Mouse (Mus musculus): Measurements from ENCODE around the gene Med17. TPM values are rescaled to one million over a fixed set of nuclear protein-coding genes. Genes with fewer than 3 reads are reported as not detected.

The Med17 gene
- polyA plus RNA-seq, 1 experiment from 2014 or later, result 30.1 TPM

DNA sequence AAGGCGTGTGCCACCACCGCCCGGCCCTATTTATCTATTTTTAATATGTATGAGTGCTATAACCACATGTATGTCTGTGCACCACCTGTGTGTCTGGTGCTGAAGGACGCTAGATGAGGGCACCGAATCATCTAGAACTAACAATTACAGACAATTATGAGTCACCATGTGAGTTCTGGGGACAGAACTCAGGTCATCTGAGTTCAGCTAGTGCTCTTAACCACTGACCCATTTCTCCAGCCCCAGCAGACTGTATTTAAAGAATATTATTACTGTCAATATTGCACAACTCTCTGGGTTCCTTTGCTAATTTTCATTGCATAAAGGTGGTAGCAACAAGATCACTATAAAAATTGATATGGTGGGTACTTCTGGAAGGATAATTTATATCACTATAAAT lies 20.3 kb upstream of the Med17 start:
- 76% methylated on average over 5 of the region's 5 CpGs for WGBS
- no peaks in the 10 kb centered on the region for H3K9me3 ChIP-seq (ENCODE audit: control insufficient read depth, low read length)
- no peak overlapping the region for H3K27ac ChIP-seq (replicated peaks; ENCODE audit: low read depth, low read length)
- no peak for ATAC-seq (ENCODE audit: low read depth)
- no peaks in the 10 kb centered on the region for H3K4me1 ChIP-seq (ENCODE audit: control insufficient read depth, insufficient read depth, low read length)
- H3K36me3 ChIP-seq (ENCODE audit: control insufficient read depth, insufficient read depth, low read length), result peaks cover 7% of the 10 kb centered on the region
- no peak overlapping the region for H3K9ac ChIP-seq (ENCODE audit: low read depth, low read length)
- H3K4me3 ChIP-seq (ENCODE audit: low read depth, low read length), result no peak overlapping the region
- no peak for DNase-seq (ENCODE audit: low spot score)
- no peak overlapping the region for H3K4me2 ChIP-seq (ENCODE audit: low read depth, low read length)
- H3K27me3 ChIP-seq (replicated peaks; ENCODE audit: control insufficient read depth, insufficient read depth, low read length), result no peaks in the 10 kb centered on the region

GRCm38 (mm10) chr9:15298451-15298850 lies 18.7 kb upstream of the Med17 start:
- H3K4me1 ChIP-seq (ENCODE audit: control insufficient read depth, insufficient read depth, low read length), result no peaks in the 10 kb centered on the region
- H3K36me3 ChIP-seq (ENCODE audit: control insufficient read depth, insufficient read depth, low read length), result peaks cover 12% of the 10 kb centered on the region
- H3K9me3 ChIP-seq (ENCODE audit: control insufficient read depth, low read length), result no peaks in the 10 kb centered on the region
- no peak overlapping the region for H3K9ac ChIP-seq (ENCODE audit: low read depth, low read length)
- ATAC-seq (ENCODE audit: low read depth), result no peak
- DNase-seq (ENCODE audit: low spot score), result no peak
- H3K4me2 ChIP-seq (ENCODE audit: low read depth, low read length), result no peak overlapping the region
- no peak overlapping the region for H3K4me3 ChIP-seq (ENCODE audit: low read depth, low read length)
- H3K27me3 ChIP-seq (replicated peaks; ENCODE audit: control insufficient read depth, insufficient read depth, low read length), result no peaks in the 10 kb centered on the region
- H3K27ac ChIP-seq (replicated peaks; ENCODE audit: low read depth, low read length), result no peak overlapping the region
- 68% methylated on average over 2 of the region's 2 CpGs for WGBS

- ATAC-seq (ENCODE audit: low read depth), result no peak
- 89% methylated on average over 7 of the region's 7 CpGs for WGBS
These were observed 17.4 kb upstream of the Med17 start for GRCm38 (mm10) chr9:15297112-15297511.

DNA sequence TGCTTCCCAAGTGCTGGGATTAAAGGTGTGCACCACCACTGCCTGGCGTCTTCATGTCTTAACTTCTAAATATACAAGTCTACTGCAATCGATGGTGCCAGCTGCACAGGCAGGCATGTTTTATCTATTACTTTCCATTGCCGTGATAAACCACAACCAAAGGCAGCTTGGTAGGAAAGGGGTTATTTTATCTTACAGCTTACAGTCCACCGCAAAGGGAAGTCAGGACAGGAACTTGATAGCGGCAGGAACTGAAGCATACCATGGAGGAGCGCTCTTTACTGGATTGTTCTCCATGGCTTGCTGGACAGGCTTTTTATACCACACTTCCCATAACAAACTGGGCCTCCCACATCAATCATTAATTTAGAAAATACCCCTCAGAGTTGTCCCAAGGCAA lies 9.5 kb upstream of the Med17 start:
- WGBS, result 87% methylated on average over 6 of the region's 6 CpGs

More at GRCm38 (mm10) chr9:15297112-15297511, 17.4 kb upstream of the Med17 start:
- Histone ChIP-seq H3K9ac (ENCODE audit: low read depth, low read length) (no peak overlapping the region), H3K36me3 (ENCODE audit: control insufficient read depth, insufficient read depth, low read length) (peaks cover 23% of the 10 kb centered on the region), H3K9me3 (ENCODE audit: control insufficient read depth, low read length) (no peaks in the 10 kb centered on the region), H3K27me3 (replicated peaks; ENCODE audit: control insufficient read depth, insufficient read depth, low read length) (no peaks in the 10 kb centered on the region), H3K27ac (replicated peaks; ENCODE audit: low read depth, low read length) (no peak overlapping the region), H3K4me2 (ENCODE audit: low read depth, low read length) (no peak overlapping the region), H3K4me1 (ENCODE audit: control insufficient read depth, insufficient read depth, low read length) (no peaks in the 10 kb centered on the region), H3K4me3 (ENCODE audit: low read depth, low read length) (no peak overlapping the region)
- DNase-seq (ENCODE audit: low spot score), result no peak

GRCm38 (mm10) chr9:15288402-15288801 lies 8.7 kb upstream of the Med17 start:
- no peak for ATAC-seq (ENCODE audit: low read depth)
- WGBS, result 91% methylated on average over 3 of the region's 3 CpGs
- no peak overlapping the region for H3K9ac ChIP-seq (ENCODE audit: low read depth, low read length)

More for the DNA sequence above, 9.5 kb upstream of the Med17 start:
- no peaks in the 10 kb centered on the region for H3K9me3 ChIP-seq (ENCODE audit: control insufficient read depth, low read length)
- ATAC-seq (ENCODE audit: low read depth) (no peak), DNase-seq (ENCODE audit: low spot score) (no peak)
- no peaks in the 10 kb centered on the region for H3K27me3 ChIP-seq (replicated peaks; ENCODE audit: control insufficient read depth, insufficient read depth, low read length)
- H3K9ac ChIP-seq (ENCODE audit: low read depth, low read length), result no peak overlapping the region
- H3K36me3 ChIP-seq (ENCODE audit: control insufficient read depth, insufficient read depth, low read length), result peaks cover 35% of the 10 kb centered on the region
- H3K4me2 ChIP-seq (ENCODE audit: low read depth, low read length), result no peak overlapping the region
- no peak overlapping the region for H3K4me3 ChIP-seq (ENCODE audit: low read depth, low read length)
- no peak overlapping the region for H3K27ac ChIP-seq (replicated peaks; ENCODE audit: low read depth, low read length)
- no peaks in the 10 kb centered on the region for H3K4me1 ChIP-seq (ENCODE audit: control insufficient read depth, insufficient read depth, low read length)

DNA sequence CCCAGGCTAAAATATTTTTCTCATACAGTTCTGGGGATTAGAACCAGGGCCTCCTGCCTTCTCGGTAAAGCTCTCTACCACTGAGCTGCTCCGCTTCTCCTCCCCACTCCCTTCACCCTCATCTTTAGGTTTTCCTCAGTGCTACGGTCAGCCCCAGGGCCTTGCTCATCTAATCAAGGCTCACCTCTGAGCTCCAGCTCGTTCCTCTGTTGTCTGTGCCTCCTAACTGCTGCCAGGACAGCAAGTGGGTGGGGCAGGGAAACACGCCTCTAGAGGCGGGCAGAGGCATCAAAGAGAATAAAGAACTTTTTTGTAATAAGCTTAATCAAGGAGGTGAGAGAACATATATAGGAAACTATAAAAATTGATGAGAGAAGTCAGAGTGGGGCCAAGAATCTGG lies 8.1 kb upstream of the Med17 start:
- no peak overlapping the region for H3K9ac ChIP-seq (ENCODE audit: low read depth, low read length)
- H3K4me2 ChIP-seq (ENCODE audit: low read depth, low read length), result no peak overlapping the region
- no peaks in the 10 kb centered on the region for H3K4me1 ChIP-seq (ENCODE audit: control insufficient read depth, insufficient read depth, low read length)
- no peaks in the 10 kb centered on the region for H3K9me3 ChIP-seq (ENCODE audit: control insufficient read depth, low read length)
- ATAC-seq (ENCODE audit: low read depth) (no peak), DNase-seq (ENCODE audit: low spot score) (no peak)
- no peak overlapping the region for H3K4me3 ChIP-seq (ENCODE audit: low read depth, low read length)
- 52% methylated on average over 6 of the region's 6 CpGs for WGBS
- no peaks in the 10 kb centered on the region for H3K27me3 ChIP-seq (replicated peaks; ENCODE audit: control insufficient read depth, insufficient read depth, low read length)
- H3K27ac ChIP-seq (replicated peaks; ENCODE audit: low read depth, low read length), result no peak overlapping the region
- peaks cover 24% of the 10 kb centered on the region for H3K36me3 ChIP-seq (ENCODE audit: control insufficient read depth, insufficient read depth, low read length)

More at GRCm38 (mm10) chr9:15288402-15288801, 8.7 kb upstream of the Med17 start:
- DNase-seq (ENCODE audit: low spot score), result no peak
- Histone ChIP-seq H3K27me3 (replicated peaks; ENCODE audit: control insufficient read depth, insufficient read depth, low read length) (no peaks in the 10 kb centered on the region), H3K4me2 (ENCODE audit: low read depth, low read length) (no peak overlapping the region), H3K4me1 (ENCODE audit: control insufficient read depth, insufficient read depth, low read length) (no peaks in the 10 kb centered on the region), H3K4me3 (ENCODE audit: low read depth, low read length) (no peak overlapping the region), H3K27ac (replicated peaks; ENCODE audit: low read depth, low read length) (no peak overlapping the region), H3K9me3 (ENCODE audit: control insufficient read depth, low read length) (no peaks in the 10 kb centered on the region), H3K36me3 (ENCODE audit: control insufficient read depth, insufficient read depth, low read length) (peaks cover 30% of the 10 kb centered on the region)

- Histone ChIP-seq H3K4me2 (ENCODE audit: low read depth, low read length) (no peak overlapping the region), H3K9me3 (ENCODE audit: control insufficient read depth, low read length) (no peaks in the 10 kb centered on the region), H3K4me1 (ENCODE audit: control insufficient read depth, insufficient read depth, low read length) (peaks cover 5% of the 10 kb centered on the region; the same call in 1 of the 2 replicates), H3K36me3 (ENCODE audit: control insufficient read depth, insufficient read depth, low read length) (peaks cover 16% of the 10 kb centered on the region; the same call in 1 of the 2 replicates), H3K4me3 (ENCODE audit: low read depth, low read length) (no peak overlapping the region), H3K27ac (replicated peaks; ENCODE audit: low read depth, low read length) (no peak overlapping the region), H3K9ac (ENCODE audit: low read depth, low read length) (no peak overlapping the region), H3K27me3 (replicated peaks; ENCODE audit: control insufficient read depth, insufficient read depth, low read length) (no peaks in the 10 kb centered on the region)
- DNase-seq (ENCODE audit: low spot score) (no peak), ATAC-seq (ENCODE audit: low read depth) (no peak)
- 70% methylated on average over 3 of the region's 3 CpGs for WGBS
These were observed 5.7 kb upstream of the Med17 start for GRCm38 (mm10) chr9:15285443-15285842.

DNA sequence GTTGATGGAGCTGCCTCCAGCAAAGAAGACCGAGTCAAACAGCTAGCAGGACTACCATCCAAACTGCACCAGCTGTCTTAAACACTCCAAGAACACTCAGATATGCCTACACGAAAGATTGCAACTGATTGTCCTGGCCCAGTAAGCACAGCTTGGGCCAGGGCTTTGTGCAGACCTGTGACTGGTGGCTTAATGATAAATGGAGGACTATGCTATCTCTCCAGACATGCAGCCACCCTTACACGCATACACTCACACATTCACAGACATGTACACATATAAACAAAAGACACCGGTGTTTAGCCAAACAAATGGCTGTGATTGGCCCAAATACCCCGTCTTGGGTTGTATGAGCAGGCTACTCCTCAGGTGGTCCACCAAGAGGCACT lies 754 bp upstream of the Med17 start:
- Histone ChIP-seq H3K4me1 (ENCODE audit: control insufficient read depth, insufficient read depth, low read length) (peaks cover 14% of the 10 kb centered on the region), H3K9me3 (ENCODE audit: control insufficient read depth, low read length) (no peaks in the 10 kb centered on the region), H3K27ac (replicated peaks; ENCODE audit: low read depth, low read length) (peak overlapping the region; percentile 61; the same call in 1 of the 2 replicates), H3K4me3 (ENCODE audit: low read depth, low read length) (peak overlapping the region; percentile 96), H3K9ac (ENCODE audit: low read depth, low read length) (peak overlapping the region; percentile 95), H3K36me3 (ENCODE audit: control insufficient read depth, insufficient read depth, low read length) (peaks cover 21% of the 10 kb centered on the region), H3K27me3 (replicated peaks; ENCODE audit: control insufficient read depth, insufficient read depth, low read length) (no peaks in the 10 kb centered on the region), H3K4me2 (ENCODE audit: low read depth, low read length) (peak overlapping the region; percentile 55)
- ATAC-seq (ENCODE audit: low read depth) (no peak), DNase-seq (ENCODE audit: low spot score) (no peak)
- WGBS, result 46% methylated on average over 5 of the region's 5 CpGs

DNA sequence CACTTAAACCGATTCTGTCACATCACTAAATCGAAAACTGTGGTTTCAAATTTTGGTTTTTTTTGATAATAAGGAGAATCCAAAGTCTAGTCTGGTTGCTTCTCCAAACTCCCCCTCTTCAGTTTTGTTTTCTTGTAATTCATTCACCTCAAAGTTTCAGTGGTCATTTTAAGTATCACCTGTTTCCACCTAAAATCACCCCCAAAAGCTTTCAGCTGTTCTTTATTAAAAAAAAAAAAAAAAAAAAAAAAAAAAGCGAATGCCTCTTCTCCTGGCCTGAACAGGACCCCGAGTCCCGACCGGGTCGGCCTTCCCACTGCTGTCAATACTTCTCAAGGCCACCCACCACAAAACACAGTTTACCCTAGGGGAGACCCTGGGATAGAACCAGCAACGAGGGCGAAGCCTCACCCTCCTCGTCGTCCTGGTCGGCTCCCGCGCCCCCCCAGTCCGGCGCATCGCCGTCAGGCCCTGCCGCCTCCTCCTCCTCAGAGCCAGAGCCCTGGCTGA lies 537 bp downstream of the Med17 start:
- Histone ChIP-seq H3K4me3 (ENCODE audit: low read depth, low read length) (peak overlapping the region; percentile 96), H3K4me1 (ENCODE audit: control insufficient read depth, insufficient read depth, low read length) (peaks cover 14% of the 10 kb centered on the region), H3K36me3 (ENCODE audit: control insufficient read depth, insufficient read depth, low read length) (peaks cover 34% of the 10 kb centered on the region), H3K4me2 (ENCODE audit: low read depth, low read length) (peak overlapping the region; percentile 55), H3K9ac (ENCODE audit: low read depth, low read length) (peak overlapping the region; percentile 95), H3K9me3 (ENCODE audit: control insufficient read depth, low read length) (no peaks in the 10 kb centered on the region), H3K27me3 (replicated peaks; ENCODE audit: control insufficient read depth, insufficient read depth, low read length) (no peaks in the 10 kb centered on the region), H3K27ac (replicated peaks; ENCODE audit: low read depth, low read length) (peak overlapping the region; percentile 79)
- ATAC-seq (ENCODE audit: low read depth), result no peak
- DNase-seq (ENCODE audit: low spot score), result no peak
- 10% methylated on average over 15 of the region's 19 CpGs for WGBS

Data from embryonic facial prominence, embryonic 14.5 days (tissue).